Mouse (Mus musculus) testis, adult 2 months (tissue): ENCODE data around the gene Papln. TPM values are rescaled to one million over a fixed set of nuclear protein-coding genes. Genes with fewer than 3 reads are reported as not detected.
A peak's percentile ranks its signal among the peaks of the same experiment; 100 is the strongest.

ENCODE experiments used
- H3K27ac ChIP-seq: fragments of 200-500 bp; 2 replicates; pipeline ENCODE4 v1.5.1; 2012; ENCODE audit warnings: low read depth, low read length; ENCODE audit not compliant: control insufficient read depth, insufficient read depth
- H3K27me3 ChIP-seq: fragments of 200-500 bp; 2 replicates; pipeline ENCODE4 v1.6.1; 2012; ENCODE audit warnings: mild to moderate bottlenecking, low read length, moderate library complexity; ENCODE audit not compliant: control insufficient read depth, insufficient read depth
- H3K36me3 ChIP-seq: fragments of 200-500 bp; 2 replicates; pipeline ENCODE4 v1.6.1; 2012; ENCODE audit warnings: mild to moderate bottlenecking, low read length; ENCODE audit not compliant: control insufficient read depth, insufficient read depth
- H3K4me1 ChIP-seq: fragments of 200-500 bp; 2 replicates; pipeline ENCODE4 v1.6.1; 2012; ENCODE audit warnings: low read length; ENCODE audit not compliant: control insufficient read depth, insufficient read depth
- H3K4me3 ChIP-seq: fragments of 200-500 bp; 2 replicates; pipeline ENCODE4 v1.5.1; 2012; ENCODE audit warnings: low read depth, mild to moderate bottlenecking, low read length, moderate library complexity, mixed read lengths; ENCODE audit not compliant: control insufficient read depth
- CTCF ChIP-seq: fragments of 200-500 bp; IDR thresholded peaks from 2 replicates; pipeline ENCODE4 v1.5.1; 2012; ENCODE audit warnings: low read depth, mild to moderate bottlenecking, inconsistent platforms, low read length, moderate library complexity; ENCODE audit not compliant: control insufficient read depth, insufficient read depth, insufficient replicate concordance
- POLR2A ChIP-seq: fragments of 200-500 bp; IDR thresholded peaks from 2 replicates; pipeline ENCODE4 v1.6.1; 2012; ENCODE audit warnings: low read depth, mild to moderate bottlenecking, inconsistent platforms, low read length, moderate library complexity; ENCODE audit not compliant: control insufficient read depth
- polyA plus RNA-seq: library from polyadenylated mRNA; depleted of rRNA; stranded (reverse); fragments of >200 nt; gene quantifications from 2 replicates; pipeline ENCODE4 v1.2.3, GENCODE M21; 2012

Papln gene
- polyA plus RNA-seq, 1 experiment = 7.6 TPM

DNA sequence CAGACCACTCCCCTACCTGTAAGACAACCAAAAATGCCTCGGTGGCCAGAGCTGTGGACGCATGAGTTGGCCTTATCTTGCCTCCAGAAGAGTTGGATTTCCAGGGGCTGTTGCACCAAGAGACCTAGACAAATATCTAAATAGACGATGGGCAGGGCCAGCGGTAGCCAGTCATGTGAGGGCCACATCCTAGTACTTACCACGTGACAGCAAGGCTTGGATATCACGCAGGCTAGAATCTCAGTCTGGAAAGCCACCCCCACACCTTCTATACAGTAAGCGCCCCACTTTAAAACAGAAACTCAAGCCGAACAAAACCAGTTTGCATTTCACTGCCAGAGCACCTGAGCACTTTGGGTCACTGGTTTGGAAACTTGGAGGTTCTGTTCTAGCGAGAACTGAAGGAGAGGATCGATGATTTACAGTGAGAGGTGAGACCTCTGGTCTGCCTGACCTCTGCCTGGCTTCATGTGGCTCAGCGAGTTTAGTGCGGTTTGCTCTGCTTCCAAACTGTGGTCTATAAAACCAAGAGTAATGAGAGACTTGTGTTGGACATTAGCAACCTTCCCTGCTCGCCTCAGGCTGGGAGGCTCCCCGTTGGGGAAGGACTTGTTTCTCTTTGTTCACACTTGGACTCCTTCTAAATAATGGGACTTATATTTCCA, 4.9 kb downstream of the Papln start:
- no peak; the same call in 1 of the 2 replicates for TF ChIP-seq POLR2A
- TF ChIP-seq CTCF = no peak
- Histone ChIP-seq H3K4me3 (no peak overlapping the region), H3K4me1 (peaks cover 21% of the 10 kb centered on the region), H3K27ac (no peak overlapping the region), H3K36me3 (no peaks in the 10 kb centered on the region), H3K27me3 (no peaks in the 10 kb centered on the region)

DNA sequence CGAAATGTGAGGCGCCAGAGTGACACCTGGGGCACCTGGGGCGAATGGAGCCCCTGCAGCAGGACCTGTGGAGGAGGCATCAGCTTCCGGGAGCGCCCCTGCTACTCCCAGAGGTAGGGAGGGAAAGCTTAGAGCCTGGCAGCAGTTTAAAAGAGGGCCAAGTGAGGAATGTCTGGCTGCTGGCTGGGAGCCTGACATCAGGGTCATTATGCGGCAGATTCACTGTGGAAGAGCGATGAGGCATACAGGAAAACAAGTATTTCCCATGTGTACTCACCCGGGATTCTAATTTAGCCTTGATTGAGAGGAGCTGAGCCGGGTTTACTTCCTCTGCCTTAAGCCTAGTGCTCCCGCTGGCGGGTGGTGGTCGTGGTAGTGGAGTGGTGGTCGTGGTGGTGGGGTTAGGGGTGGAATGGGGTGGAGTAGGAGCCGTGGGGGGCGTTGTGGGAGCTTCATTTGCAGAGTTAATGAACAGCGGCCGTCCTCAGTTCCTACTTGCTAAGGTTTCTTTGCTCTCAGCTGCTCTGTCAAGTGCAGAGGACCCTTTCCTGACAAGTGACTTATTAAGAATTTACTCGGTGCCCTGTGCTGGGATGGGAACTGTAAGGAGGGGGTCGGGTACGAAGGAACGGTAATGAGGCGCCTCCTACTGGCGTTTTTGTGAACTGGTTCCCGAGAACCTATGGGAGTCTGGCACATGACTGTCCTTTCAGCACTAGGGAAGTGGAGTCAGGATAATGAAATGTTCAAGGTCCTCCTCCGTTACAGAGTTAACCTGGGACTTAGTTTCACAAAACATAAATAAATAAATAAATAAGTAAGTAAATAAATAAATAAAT, 7.2 kb downstream of the Papln start:
- Histone ChIP-seq H3K27ac (no peak overlapping the region), H3K36me3 (no peaks in the 10 kb centered on the region), H3K4me3 (peak overlapping the region; percentile 68), H3K27me3 (no peaks in the 10 kb centered on the region), H3K4me1 (peaks cover 22% of the 10 kb centered on the region)
- TF ChIP-seq POLR2A = no peak
- peak; percentile 82 for TF ChIP-seq CTCF

DNA sequence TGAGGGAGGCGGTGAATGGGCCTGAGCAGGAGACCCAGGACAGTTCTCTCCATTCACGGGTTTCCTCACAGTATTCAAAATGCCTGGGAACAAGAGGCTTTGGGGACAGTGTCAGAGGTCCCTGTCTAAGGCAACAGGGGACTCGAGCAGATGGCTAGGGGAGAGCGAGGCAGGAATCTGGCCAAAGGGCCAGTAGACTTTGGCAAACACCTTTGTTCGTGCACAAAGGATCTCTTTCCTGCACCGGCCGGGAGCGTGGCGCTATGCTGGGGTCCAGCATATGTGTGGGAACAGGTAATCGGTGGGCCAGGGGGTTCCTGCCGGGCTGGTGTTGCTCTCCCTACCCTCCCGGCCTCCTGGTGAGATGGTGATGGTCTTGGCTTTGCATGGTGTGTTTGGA, 12.2 kb downstream of the Papln start:
- TF ChIP-seq POLR2A (no peak), CTCF (no peak)
- Histone ChIP-seq H3K4me1 (peaks cover 16% of the 10 kb centered on the region), H3K27me3 (no peaks in the 10 kb centered on the region), H3K4me3 (no peak overlapping the region), H3K27ac (no peak overlapping the region), H3K36me3 (no peaks in the 10 kb centered on the region)

DNA sequence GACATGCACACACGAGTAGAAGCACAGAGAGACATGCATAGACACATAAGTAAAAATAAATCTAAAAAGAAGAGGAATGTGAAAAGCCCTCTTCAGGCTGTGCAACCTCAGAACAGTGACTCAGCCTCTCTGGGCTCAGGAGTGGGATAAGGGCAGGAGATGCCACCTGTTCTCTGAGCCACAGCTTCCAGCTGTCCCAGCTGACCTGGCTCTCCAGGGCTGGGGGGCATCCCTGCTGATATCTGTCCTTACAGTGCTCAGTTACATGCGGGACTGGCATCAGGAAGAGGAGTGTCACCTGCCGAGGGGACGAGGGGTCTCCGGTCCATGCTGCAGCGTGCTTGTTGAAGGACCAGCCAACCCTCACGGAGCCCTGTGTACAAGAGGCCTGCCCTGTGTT, 13.3 kb downstream of the Papln start:
- peaks cover 12% of the 10 kb centered on the region for H3K4me1 ChIP-seq
- no peak overlapping the region for H3K27ac ChIP-seq
- no peaks in the 10 kb centered on the region for H3K36me3 ChIP-seq
- H3K27me3 ChIP-seq = no peaks in the 10 kb centered on the region
- H3K4me3 ChIP-seq = no peak overlapping the region
- TF ChIP-seq CTCF = no peak
- TF ChIP-seq POLR2A = no peak

DNA sequence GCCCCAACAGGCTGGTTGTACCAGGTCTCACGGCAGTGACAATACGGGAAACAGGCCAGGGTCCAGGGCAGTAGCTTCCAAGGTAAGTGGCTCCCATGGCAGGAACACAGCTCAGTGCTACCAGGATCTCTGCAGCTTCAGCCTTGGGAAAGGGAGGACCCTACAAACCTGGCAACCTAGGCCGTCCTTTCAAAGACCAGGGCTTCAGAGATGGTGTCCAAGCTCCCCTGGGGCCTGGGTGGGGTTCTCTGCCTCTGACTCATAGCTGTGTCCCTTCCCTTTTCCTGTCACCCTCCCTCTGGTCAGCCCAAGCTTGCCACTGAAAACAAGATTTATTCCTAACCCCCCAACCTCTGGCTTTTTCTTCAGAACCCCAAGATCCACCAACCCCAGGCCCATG, 16.7 kb downstream of the Papln start:
- no peaks in the 10 kb centered on the region for H3K4me1 ChIP-seq
- H3K4me3 ChIP-seq = no peak overlapping the region
- no peaks in the 10 kb centered on the region for H3K36me3 ChIP-seq
- TF ChIP-seq POLR2A (no peak), CTCF (no peak)
- H3K27ac ChIP-seq = no peak overlapping the region
- H3K27me3 ChIP-seq = no peaks in the 10 kb centered on the region

DNA sequence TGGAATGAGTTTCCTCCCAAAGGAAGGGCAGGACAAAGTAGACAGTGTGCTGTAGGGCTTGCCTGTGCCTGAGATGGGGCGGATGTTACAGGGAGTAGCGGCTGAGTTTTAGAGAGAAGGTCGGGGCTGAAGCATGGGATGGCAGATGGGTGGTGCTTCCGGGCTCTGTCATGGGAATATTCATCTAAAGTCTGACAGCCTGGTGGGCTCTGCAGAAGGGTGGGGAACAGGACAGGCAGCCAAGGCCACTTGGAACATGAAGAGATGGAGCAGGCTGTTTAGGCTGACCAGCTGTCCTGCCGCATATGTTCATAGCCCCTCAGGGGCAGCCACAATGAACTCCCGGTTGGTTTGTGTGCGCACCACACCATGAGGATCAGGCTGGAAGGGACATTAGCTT, 17.8 kb downstream of the Papln start:
- no peak overlapping the region for H3K27ac ChIP-seq
- no peaks in the 10 kb centered on the region for H3K4me1 ChIP-seq
- H3K4me3 ChIP-seq = no peak overlapping the region
- H3K27me3 ChIP-seq = no peaks in the 10 kb centered on the region
- no peaks in the 10 kb centered on the region for H3K36me3 ChIP-seq
- TF ChIP-seq POLR2A (no peak), CTCF (no peak)

DNA sequence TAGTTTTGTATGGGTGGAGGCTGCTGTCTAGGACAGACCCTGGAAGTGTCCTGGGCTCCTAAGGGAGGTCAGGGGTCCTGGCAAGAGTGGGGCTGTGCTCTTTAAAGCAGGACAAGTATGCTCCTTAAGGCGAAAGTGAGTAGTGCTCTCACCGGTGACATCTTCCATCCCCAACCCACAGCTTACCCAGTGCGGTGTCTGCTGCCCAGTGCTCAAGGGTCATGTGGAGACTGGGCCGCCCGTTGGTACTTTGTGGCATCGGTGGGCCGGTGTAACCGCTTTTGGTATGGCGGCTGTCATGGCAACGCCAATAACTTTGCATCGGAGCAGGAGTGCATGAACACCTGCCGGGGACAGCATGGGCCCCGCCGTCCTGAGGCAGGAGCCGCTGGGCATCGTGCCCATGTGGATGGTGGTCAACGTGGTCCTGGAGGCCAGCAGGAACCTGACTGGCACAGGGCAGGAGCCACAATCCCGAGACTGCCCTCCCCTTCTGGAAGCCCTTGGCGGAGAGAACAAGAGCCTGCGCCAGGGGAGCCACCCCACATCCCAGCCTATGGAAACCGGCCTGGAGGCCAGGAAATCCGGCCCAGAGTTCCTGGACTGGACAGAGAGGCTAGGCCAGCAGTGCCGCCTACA, 18.3 kb downstream of the Papln start:
- Histone ChIP-seq H3K27me3 (no peaks in the 10 kb centered on the region), H3K36me3 (no peaks in the 10 kb centered on the region), H3K4me1 (no peaks in the 10 kb centered on the region), H3K4me3 (no peak overlapping the region), H3K27ac (no peak overlapping the region)
- no peak for TF ChIP-seq CTCF
- no peak for TF ChIP-seq POLR2A
